Mouse (Mus musculus): Measurements from ENCODE around the gene Ccdc85a.
"Not testable (repeated sequence)": the region's sequence is repeated elsewhere in the genome, so short reads cannot be mapped to it uniquely, and the experiment has no call there.

Ccdc85a gene

DNA sequence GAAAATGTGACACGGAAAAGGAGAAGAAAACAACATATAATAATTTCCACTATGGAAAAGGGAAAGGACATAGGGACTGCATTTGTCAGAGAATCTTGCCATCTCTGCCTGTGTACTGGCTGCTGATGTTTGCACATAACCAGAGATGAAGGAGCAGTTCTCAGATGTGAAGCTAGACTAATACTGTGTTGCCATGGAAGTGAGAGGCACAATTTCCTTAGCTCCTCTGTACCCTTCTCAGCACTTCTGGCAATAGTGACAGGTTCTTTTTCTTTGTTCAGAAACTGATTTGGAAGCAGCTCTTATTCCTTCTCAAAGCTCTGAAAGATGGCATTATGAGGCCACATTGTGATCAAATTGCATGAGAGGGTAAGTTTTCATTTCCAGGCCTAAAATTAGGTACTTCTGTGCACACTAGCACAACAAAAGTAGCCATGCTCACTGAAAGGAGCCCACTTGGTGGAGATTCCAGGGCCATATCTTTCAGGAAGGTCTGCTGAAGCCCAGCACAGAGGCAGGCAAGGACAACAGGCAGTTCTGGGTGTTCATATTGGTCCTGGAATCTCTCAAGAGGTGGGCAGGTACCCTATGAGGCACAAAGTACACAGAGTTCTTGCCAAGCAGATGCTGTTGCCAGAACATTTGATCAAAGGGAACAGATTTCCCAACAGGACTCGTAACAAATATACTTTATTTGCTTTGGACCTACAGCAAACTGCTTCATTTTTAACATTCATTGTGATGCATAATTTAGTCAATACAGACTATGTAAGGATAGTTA, 161.5 kb downstream of the Ccdc85a start:
- DNase-seq: no peak

DNA sequence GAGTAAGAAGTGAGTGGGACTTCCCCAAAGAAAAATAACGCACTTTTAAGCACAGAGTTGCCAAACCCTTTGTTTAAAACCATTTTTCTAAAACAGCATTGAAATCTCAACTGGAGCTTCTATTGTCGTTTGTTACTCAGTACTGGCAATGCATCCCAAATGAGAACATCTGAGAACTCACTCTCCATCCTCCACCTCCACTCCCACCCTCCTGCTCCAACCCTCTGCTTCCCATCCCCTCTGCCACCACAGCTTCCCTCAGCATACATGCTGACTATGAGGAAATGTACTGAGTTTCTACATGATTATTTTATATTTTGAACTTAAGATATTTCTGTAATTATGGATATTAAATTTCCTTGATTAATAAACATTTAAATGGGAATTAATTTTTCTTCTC, 168.3 kb downstream of the Ccdc85a start:
- DNase-seq: no peak

DNA sequence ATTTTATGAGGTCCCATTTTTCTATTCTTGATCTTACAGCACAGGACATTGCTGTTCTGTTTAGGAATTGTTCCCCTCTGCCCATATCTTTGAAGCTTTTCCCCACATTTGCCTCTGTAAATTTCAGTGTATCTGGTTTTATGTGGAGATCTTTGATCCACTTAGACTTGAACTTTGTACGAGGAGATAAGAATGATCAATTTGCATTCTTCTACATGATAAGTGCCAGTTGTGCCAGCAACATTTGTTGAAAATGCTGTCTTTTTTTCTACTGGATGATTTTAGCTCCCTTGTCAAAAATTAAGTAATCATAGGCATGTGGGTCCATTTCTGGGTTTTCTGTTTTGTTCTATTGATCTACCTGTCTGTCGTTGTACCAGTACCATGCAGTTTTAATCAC, 174.2 kb downstream of the Ccdc85a start:
- not testable (repeated sequence) for DNase-seq

DNA sequence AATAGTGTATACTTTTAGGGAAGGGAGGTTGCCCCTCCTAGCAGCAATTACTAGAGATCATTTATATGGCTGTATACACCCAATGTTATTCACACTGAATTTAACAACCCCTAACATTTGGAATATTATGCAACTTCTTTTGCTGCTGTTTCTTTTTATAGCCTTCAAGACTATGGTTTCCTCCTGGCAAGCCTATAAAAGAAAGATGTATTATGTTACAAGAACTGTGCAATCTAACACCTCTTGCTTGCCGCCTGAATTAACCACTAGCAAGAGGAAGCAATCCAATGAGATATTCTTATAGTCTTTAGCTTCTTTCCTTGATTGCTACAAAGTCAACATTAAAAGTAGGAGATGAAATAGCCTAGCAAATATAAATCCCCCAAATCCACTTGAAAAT, 187.0 kb downstream of the Ccdc85a start:
- no peak for DNase-seq

DNA sequence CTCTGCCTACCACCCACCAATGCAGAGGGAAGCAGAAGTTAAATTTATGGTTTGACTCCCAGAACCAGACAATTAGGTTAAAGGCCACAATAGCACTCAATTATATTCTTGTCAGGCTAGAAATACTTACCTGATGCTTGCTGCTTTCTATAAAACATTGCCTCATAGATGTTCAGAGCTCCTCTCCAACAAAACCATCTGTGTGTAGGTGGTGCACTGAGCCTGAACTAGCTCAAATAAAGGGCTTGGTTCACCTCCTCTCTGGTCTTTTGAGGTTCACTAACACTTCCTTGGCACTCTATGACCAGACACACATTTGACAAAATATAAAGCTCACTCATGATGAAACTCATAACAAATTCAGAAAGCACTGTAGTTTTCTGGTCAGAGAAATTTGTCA, 208.2 kb downstream of the Ccdc85a start:
- no peak for DNase-seq

DNA sequence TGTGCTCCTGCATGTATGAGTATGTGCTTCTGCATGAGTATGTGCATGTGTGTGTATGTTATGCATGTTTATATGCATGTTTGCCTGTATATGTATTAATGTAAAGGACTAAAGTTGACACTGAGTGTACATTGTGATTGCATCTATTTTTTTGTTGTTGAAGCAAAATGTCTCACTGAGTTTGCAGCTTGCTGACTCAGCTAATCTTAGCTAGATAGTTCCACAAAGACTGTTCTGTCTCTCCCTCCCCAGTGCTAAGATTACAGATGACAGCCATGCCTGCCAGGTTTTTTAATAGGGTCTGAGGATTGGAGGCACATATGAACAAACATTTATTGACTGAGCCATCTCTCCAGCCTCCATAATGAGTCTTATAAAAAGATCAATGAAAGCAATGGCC, 209.5 kb downstream of the Ccdc85a start:
- DNase-seq: no peak

DNA sequence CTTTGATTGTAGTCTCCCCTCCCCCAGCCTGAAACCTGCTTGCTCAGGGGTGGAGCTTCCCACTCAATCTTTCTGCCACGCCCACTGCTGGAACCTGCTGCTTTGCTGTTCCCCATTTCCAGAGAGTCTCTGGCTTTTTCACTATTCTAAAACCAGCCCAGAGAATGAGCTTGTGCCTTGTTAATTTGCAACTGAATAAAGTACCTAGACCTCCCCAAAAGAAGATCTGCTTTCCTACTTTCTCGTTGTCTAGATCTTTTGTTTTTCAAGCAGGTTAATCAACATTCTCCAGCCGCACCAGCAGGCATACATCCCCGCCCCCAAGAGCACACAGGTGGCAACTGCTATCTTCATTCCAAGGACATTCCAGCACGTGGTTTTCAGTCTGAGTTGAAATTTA, 212.7 kb downstream of the Ccdc85a start:
- not testable (repeated sequence) for DNase-seq

DNA sequence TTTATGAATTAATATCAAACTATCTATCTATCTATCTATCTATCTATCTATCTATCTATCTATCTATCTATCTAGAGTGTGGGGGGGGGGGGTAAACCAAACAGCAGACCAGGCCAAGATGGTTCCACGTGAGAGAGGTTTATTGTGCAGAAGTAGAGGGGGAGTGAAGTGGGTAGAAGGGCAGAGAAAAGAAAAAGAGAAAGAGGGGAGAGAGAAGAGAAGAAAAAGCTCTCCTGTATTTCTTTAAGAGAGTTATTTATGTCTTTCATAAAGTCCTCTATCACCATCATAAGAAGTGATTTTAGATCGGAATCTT, 218.2 kb downstream of the Ccdc85a start:
- no peak for DNase-seq

DNA sequence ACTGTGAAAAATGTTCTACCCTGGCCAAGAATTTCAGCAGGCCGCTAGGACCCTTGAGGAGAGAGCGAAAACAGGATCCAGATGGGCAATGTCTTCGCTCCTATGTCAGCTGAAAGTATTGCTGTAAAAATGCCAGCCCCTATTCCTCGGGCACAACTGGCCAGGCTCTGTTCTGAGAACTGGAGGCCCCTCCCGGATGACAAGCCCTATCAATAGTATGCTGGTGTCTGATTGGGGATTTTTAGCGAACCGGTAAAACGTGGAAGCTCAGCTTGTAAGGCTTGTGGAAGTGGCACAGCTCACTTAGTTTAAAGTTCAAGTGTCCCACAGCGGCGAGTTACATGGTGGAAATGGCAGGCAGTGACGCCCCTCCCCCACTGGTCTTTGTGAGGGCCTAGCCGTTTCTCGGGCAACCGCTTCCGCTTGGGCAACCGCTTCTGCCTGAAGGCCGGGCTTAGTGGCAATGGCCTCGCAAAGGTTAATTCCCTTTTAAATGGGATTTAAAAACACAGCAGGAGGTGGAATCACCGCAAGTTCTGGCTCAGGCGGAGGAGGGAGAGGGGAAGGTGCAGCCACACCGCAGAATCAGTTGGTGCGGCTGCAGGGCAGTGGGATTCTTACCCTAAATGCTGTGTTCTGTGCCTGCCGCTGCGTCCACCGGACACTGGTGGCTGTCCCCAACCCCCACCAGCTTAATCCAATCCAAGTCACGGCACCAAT, 218.8 kb downstream of the Ccdc85a start:
- DNase-seq: peak; percentile 87

DNA sequence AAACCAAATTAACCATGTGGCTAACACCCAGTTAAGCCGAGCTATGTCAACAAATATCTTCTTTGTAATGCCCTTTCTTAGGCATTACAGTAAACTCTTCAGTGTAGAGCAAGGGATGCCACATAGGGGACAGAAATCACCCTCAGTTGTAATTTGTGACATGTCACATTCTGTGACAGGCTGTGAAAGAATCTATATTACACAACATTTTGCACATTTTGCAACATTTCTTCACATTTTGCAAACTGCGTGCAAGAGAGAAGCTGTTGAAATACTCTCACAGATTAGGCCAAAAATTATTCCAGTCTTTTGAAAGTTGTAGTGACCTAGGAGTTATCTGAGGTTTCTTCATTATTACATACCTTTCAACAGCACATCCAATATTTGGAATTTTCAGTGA, 240.7 kb downstream of the Ccdc85a start:
- DNase-seq: no peak

DNA sequence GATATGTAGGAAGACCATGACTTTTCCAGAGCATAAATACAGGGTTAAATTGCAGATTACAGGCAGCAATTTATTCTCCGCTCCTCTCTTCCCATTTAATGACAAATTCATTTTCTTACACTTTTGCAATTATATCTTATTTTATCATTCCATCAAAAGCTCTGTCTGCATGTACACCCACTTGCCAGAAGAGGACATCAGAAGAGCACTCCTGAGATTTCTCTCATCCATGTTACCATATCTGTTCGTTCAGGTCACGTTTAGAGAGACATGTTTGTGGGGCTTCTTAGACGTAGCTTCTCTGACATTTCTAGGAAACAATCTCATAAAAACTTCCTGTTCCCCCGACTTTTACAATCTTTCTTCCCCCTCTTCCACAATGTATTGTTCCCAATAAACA, 242.2 kb downstream of the Ccdc85a start:
- no peak for DNase-seq

DNA sequence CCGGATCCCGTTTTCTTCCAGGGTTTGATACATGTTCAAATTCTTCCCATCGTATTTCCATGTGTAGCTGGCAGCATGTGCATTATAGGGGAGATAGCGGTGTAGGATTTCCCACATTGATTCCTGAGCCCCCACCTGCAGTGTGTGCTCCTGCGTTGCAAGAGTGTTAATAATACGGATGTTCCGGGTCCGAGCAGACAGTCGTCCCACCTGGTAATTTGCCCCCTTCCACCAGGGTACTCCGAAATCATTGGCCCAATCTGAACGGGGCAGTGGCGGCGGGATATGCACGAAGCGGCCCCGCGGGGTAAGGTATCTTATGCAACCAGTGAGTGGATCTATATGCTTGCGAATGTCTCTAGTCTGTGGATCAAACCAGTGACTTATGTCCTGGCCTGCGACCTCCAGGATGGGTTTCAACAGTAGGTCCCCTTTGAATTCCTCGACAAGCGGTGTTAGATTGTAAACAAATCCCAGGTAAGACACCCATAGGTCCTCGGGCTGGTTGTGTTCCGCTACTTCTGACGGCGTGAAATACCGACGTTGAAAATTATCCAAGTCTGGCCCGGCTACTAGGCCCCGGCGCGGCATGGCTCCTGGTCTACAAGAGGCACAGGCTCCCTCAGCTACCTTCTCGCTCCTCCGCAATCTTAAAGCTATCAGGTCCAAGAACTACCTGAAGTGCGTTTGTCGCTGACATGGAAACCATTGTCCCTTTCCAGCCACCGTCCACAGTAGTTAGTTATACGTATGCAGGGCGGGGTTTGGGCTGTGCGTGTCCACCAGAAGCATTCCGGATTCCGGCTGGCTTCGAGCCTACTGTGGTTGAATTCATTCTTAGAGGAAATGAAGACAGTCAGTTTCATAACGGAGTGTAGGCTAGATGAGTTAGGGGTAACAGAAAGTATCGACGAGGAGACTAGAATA, 244.6 kb downstream of the Ccdc85a start, which contains the start of gene Gm6685:
Gene Gm6685, minus strand, starts transcription at position 644 of the 927 bp plus-strand sequence.
- DNase-seq: not testable (repeated sequence)
